Mouse (Mus musculus): ENCODE measurements around the gene Gars. TPM values are rescaled to one million over a fixed set of nuclear protein-coding genes. Genes with fewer than 3 reads are reported as not detected.

Gars gene
- polyA plus RNA-seq, 1 experiment = 40.1 TPM

DNA sequence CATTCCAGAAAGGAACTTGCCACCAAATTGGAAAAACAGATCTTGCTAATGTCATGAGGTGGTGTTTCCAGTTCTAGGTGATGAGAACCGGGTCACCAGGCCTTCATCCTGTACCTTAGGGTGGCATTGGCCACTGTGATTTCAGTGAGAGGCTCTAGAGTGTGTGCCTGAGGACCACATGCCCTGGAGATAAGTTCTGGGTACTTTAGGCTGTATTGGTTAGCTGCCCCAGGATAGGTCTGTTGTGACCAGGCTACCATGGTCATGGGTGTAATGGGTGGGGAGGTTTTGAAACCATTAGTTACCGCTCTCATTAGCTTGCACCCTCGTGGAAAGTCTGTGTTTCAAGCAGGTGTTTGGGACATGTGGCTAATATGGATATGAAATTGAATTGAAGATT lies 43.6 kb downstream of the Gars start:
- no peak for DNase-seq
- Histone ChIP-seq H3K4me3 (ENCODE audit: control insufficient read depth, insufficient read depth, low read length) (no peak overlapping the region), H3K27me3 (ENCODE audit: control insufficient read depth, insufficient read depth, low read length) (no peaks in the 10 kb centered on the region), H3K4me1 (replicated peaks; ENCODE audit: control insufficient read depth, insufficient read depth, low read length) (no peaks in the 10 kb centered on the region), H3K27ac (ENCODE audit: control insufficient read depth, insufficient read depth, low read length) (no peak overlapping the region), H3K36me3 (ENCODE audit: control insufficient read depth, insufficient read depth, low read length) (peaks cover 36% of the 10 kb centered on the region)
- no peak for TF ChIP-seq POLR2A (IDR thresholded peaks at IDR 0.05; ENCODE audit: control insufficient read depth, extremely low read depth, insufficient read depth, low read length, poor library complexity)
- no peak for TF ChIP-seq CTCF (IDR thresholded peaks at IDR 0.05; ENCODE audit: borderline replicate concordance, control insufficient read depth, extremely low read depth, insufficient read depth, low read length, poor library complexity)
- 93% methylated on average over 3 of the region's 3 CpGs for WGBS

DNA sequence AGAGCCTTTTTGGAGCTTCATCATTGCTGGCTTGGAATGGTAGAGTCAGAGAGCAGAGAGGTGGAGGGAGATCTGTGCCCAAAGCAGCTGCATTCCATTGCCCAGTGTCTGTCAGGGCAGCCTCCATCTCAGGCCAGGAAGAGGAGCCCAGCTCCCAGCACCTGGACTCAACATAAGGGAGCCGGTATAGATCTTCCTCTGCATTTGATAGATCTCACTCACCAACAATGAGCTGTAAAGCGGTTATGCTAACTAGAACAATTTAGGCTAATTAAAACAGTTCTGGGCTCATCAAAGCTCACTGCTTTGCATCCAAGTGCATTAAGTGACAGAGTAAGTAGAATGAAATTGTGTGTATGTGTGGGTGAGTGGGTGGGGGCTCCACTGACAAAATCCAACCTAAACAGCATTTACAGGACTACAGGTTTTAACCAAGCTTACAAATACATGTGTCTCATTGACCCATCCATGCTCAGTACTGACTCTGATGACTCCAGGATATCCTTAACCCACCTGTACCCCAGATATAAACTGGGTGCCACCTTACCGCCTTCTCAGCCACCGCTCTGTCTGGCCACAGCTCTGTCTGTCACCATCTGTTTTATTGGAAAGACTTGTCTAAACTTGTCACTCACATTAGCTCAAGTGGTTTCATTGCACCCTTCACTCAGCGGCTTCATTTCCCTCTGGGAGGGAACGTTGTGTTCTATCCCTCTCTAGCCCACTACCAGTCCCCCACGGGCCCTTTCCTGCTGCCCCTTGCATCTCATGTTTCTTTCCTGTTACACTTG lies 44.6 kb downstream of the Gars start:
- no peaks in the 10 kb centered on the region for H3K27me3 ChIP-seq (ENCODE audit: control insufficient read depth, insufficient read depth, low read length)
- H3K4me1 ChIP-seq (replicated peaks; ENCODE audit: control insufficient read depth, insufficient read depth, low read length) = no peaks in the 10 kb centered on the region
- peaks cover 26% of the 10 kb centered on the region for H3K36me3 ChIP-seq (ENCODE audit: control insufficient read depth, insufficient read depth, low read length)
- no peak for TF ChIP-seq POLR2A (IDR thresholded peaks at IDR 0.05; ENCODE audit: control insufficient read depth, extremely low read depth, insufficient read depth, low read length, poor library complexity)
- no peak for TF ChIP-seq CTCF (IDR thresholded peaks at IDR 0.05; ENCODE audit: borderline replicate concordance, control insufficient read depth, extremely low read depth, insufficient read depth, low read length, poor library complexity)
- DNase-seq = no peak
- no peak overlapping the region for H3K27ac ChIP-seq (ENCODE audit: control insufficient read depth, insufficient read depth, low read length)
- no peak overlapping the region for H3K4me3 ChIP-seq (ENCODE audit: control insufficient read depth, insufficient read depth, low read length)
- 52% methylated on average over 7 of the region's 7 CpGs for WGBS

DNA sequence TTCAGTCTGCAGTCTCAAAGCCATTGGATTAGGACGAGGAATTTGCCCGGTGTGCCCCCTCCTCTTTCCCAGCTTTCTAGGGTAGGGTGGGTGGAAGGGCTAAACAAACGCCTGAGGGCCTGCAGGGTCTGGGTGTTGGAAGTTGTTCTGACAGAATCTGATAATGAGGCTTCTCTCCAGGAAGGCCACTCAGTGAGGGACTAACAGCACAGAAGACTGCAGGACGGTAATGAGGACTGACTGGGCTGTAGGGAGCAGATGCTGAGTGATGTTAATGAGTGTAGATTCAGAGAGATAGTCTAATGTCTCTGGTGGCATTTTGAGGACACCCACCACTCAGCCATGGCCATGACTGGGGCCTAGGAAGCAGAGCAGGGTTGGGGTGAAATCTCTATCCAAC lies 49.5 kb downstream of the Gars start:
- Histone ChIP-seq H3K4me1 (replicated peaks; ENCODE audit: control insufficient read depth, insufficient read depth, low read length) (no peaks in the 10 kb centered on the region), H3K4me3 (ENCODE audit: control insufficient read depth, insufficient read depth, low read length) (no peak overlapping the region), H3K36me3 (ENCODE audit: control insufficient read depth, insufficient read depth, low read length) (no peaks in the 10 kb centered on the region), H3K27ac (ENCODE audit: control insufficient read depth, insufficient read depth, low read length) (no peak overlapping the region), H3K27me3 (ENCODE audit: control insufficient read depth, insufficient read depth, low read length) (no peaks in the 10 kb centered on the region)
- 79% methylated on average over 4 of the region's 4 CpGs for WGBS
- DNase-seq = no peak
- TF ChIP-seq CTCF (IDR thresholded peaks at IDR 0.05; ENCODE audit: borderline replicate concordance, control insufficient read depth, extremely low read depth, insufficient read depth, low read length, poor library complexity) (no peak), POLR2A (IDR thresholded peaks at IDR 0.05; ENCODE audit: control insufficient read depth, extremely low read depth, insufficient read depth, low read length, poor library complexity) (no peak)

DNA sequence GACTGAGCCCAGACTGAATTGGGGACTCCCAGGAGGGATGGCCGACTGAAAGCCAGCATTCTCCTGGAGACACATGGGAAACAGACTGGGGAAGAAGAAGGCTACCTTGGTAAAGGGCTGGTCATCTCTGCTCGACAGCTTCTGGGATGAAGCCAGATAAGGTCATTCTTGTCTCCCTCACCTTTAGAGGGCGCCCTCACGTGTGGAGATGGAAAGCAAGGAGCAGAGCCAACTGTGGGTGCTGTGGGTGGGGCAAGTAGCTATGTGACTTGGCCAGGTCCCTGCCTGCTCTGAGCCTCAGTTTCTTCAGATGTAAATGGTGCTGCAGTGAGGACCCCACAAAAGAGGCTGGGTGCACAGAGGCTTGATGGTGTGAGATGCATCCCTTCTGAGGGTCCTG lies 52.8 kb downstream of the Gars start:
- DNase-seq = peak; percentile 9
- Histone ChIP-seq H3K36me3 (ENCODE audit: control insufficient read depth, insufficient read depth, low read length) (no peaks in the 10 kb centered on the region), H3K4me3 (ENCODE audit: control insufficient read depth, insufficient read depth, low read length) (no peak overlapping the region), H3K4me1 (replicated peaks; ENCODE audit: control insufficient read depth, insufficient read depth, low read length) (no peaks in the 10 kb centered on the region), H3K27ac (ENCODE audit: control insufficient read depth, insufficient read depth, low read length) (no peak overlapping the region), H3K27me3 (ENCODE audit: control insufficient read depth, insufficient read depth, low read length) (no peaks in the 10 kb centered on the region)
- TF ChIP-seq POLR2A (IDR thresholded peaks at IDR 0.05; ENCODE audit: control insufficient read depth, extremely low read depth, insufficient read depth, low read length, poor library complexity) (no peak), CTCF (IDR thresholded peaks at IDR 0.05; ENCODE audit: borderline replicate concordance, control insufficient read depth, extremely low read depth, insufficient read depth, low read length, poor library complexity) (no peak)
- 38% methylated on average over 4 of the region's 4 CpGs for WGBS

DNA sequence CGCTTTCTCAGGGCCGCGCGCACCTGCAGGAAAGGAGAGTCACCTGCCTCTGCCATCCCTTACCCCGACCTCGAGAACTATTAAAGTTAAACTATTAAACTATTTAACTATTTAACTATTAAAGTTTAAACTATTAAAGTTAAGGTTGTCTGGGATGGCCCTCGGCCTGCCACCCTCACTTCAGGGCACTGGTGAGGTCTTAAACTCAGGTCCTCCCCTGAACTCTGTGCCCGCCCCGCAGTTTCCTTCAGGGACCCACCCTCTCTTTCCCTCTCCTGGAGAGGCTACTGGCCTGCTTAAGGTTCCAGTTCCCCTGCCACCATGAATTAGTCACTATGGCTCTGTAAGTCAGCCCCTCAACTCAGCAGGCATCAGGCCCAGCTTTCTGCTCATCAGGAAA lies 53.6 kb downstream of the Gars start:
- Histone ChIP-seq H3K4me1 (replicated peaks; ENCODE audit: control insufficient read depth, insufficient read depth, low read length) (no peaks in the 10 kb centered on the region), H3K4me3 (ENCODE audit: control insufficient read depth, insufficient read depth, low read length) (no peak overlapping the region), H3K27ac (ENCODE audit: control insufficient read depth, insufficient read depth, low read length) (no peak overlapping the region), H3K27me3 (ENCODE audit: control insufficient read depth, insufficient read depth, low read length) (no peaks in the 10 kb centered on the region), H3K36me3 (ENCODE audit: control insufficient read depth, insufficient read depth, low read length) (no peaks in the 10 kb centered on the region)
- no peak for DNase-seq
- TF ChIP-seq CTCF (IDR thresholded peaks at IDR 0.05; ENCODE audit: borderline replicate concordance, control insufficient read depth, extremely low read depth, insufficient read depth, low read length, poor library complexity) (no peak), POLR2A (IDR thresholded peaks at IDR 0.05; ENCODE audit: control insufficient read depth, extremely low read depth, insufficient read depth, low read length, poor library complexity) (no peak)
- 89% methylated on average over 9 of the region's 9 CpGs for WGBS

DNA sequence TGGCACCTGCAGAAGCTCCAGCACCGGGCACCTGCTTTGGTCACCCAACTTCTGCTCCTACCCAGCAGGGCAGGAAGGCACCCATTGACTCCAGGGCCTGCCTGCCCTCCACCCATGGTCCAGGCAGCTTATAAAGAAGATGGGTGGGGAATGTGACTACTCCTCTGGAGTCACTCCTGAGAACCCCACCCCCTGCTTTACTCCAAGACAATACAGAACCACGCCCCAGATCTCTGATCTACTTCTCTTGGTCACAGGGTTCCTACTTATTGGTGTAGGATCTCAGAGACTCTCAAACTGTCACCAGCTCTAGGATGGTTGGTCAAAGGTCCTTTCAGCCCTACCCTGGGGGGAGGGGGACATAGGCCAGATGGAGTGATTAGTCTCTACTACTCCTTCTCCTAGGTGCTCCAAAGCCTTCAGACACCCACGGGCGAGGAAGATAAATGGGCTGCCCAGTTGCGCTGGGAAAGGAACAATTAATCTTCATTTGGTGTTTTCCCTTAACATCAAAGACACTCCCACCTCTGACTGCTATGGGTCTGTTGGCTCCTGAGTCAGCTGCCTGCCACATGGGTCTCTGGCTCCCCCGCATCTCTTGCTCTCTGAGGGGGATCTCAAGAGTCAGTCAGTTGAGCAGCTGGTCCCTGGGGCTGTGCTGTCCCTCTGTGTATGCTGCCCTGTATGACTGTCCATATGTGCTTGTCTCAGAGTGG lies 55.8 kb downstream of the Gars start:
- H3K36me3 ChIP-seq (ENCODE audit: control insufficient read depth, insufficient read depth, low read length) = no peaks in the 10 kb centered on the region
- DNase-seq = no peak
- WGBS = 67% methylated on average over 6 of the region's 6 CpGs
- H3K4me1 ChIP-seq (replicated peaks; ENCODE audit: control insufficient read depth, insufficient read depth, low read length) = no peaks in the 10 kb centered on the region
- no peaks in the 10 kb centered on the region for H3K27me3 ChIP-seq (ENCODE audit: control insufficient read depth, insufficient read depth, low read length)
- H3K4me3 ChIP-seq (ENCODE audit: control insufficient read depth, insufficient read depth, low read length) = no peak overlapping the region
- TF ChIP-seq POLR2A (IDR thresholded peaks at IDR 0.05; ENCODE audit: control insufficient read depth, extremely low read depth, insufficient read depth, low read length, poor library complexity) (no peak), CTCF (IDR thresholded peaks at IDR 0.05; ENCODE audit: borderline replicate concordance, control insufficient read depth, extremely low read depth, insufficient read depth, low read length, poor library complexity) (no peak)
- H3K27ac ChIP-seq (ENCODE audit: control insufficient read depth, insufficient read depth, low read length) = no peak overlapping the region
